Mouse (Mus musculus) liver, embryonic 13.5 days (tissue): Measurements from ENCODE around the gene Aqp2. TPM values are rescaled to one million over a fixed set of nuclear protein-coding genes. Genes with fewer than 3 reads are reported as not detected.
A peak's percentile ranks its signal among the peaks of the same experiment; 100 is the strongest.

Source experiments
- ATAC-seq: fragments of 200-750 bp; cut with Nextera tagmentation; 2 replicates; pipeline ENCODE4 v1.8.0; 2017; ENCODE audit warnings: low read depth, mild to moderate bottlenecking, moderate number of reproducible peaks, moderate library complexity
- DNase-seq: peaks from one replicate; pipeline ENCODE4 v3.0.0; 2022
- H3K27ac ChIP-seq: fragments of 300-500 bp; sonication (generic); 2 replicates; pipeline ENCODE4 v1.5.1; 2015; ENCODE audit warnings: moderate library complexity, mild to moderate bottlenecking, inconsistent platforms
- H3K27me3 ChIP-seq: fragments of 300-500 bp; sonication (generic); 2 replicates; pipeline ENCODE4 v1.6.1; 2015; ENCODE audit warnings: mild to moderate bottlenecking, inconsistent platforms
- H3K36me3 ChIP-seq: fragments of 300-500 bp; sonication (generic); 2 replicates; pipeline ENCODE4 v1.6.1; 2015; ENCODE audit warnings: mild to moderate bottlenecking, inconsistent platforms
- H3K4me1 ChIP-seq: fragments of 300-500 bp; sonication (generic); replicated peaks from 2 replicates; pipeline ENCODE4 v1.6.1; 2015; ENCODE audit warnings: inconsistent platforms
- H3K4me2 ChIP-seq: fragments of 300-500 bp; sonication (generic); 2 replicates; pipeline ENCODE4 v1.6.1; 2015; ENCODE audit warnings: inconsistent platforms, mild to moderate bottlenecking, moderate library complexity
- H3K4me3 ChIP-seq: fragments of 300-500 bp; sonication (generic); replicated peaks from 2 replicates; pipeline ENCODE4 v1.5.1; 2015; ENCODE audit warnings: mild to moderate bottlenecking, inconsistent platforms
- H3K9ac ChIP-seq: fragments of 300-500 bp; sonication (generic); 2 replicates; pipeline ENCODE4 v1.6.1; 2015; ENCODE audit warnings: mild to moderate bottlenecking, inconsistent platforms
- H3K9me3 ChIP-seq: fragments of 300-500 bp; sonication (generic); replicated peaks from 2 replicates; pipeline ENCODE4 v1.6.1; 2016; ENCODE audit warnings: inconsistent platforms
- WGBS: fragments of 180-500 bp; shearing (Covaris S2); methylation state at CpG from one replicate; pipeline ENCODE4 v1.1.7; 2015; ENCODE audit not compliant: insufficient replicate concordance; 5-methylcytosine and 5-hydroxymethylcytosine counted together
- polyA plus RNA-seq: library from polyadenylated mRNA; unstranded; fragments of >200 nt; fragmentation: Nextera tagmentation; extraction: Ambion mirVana; gene quantifications from 2 replicates; pipeline ENCODE4 v1.2.1, GENCODE M21; 2015

The Aqp2 gene
- polyA plus RNA-seq, 1 experiment from 2014 or later = not detected

DNA sequence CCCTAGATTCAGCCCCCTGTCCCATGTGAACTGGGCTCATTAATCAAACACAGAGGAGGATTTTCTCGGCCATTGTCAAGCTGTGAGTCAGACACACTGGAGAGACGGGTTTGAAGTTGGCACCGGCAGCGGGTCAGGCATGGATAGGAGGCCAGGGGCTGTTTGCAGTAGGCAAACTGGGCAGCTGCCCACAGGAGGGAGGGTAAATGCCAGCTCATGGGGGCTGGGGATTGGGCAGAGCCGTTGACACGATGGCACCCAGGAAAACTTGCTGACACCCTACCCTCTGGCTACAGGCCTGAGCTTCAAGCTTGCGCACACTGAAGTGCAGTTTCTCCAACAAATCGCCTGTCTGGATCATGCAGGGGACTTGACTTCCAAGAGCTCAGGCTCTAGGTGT lies 13.3 kb downstream of the Aqp2 start:
- Histone ChIP-seq H3K9me3 (no peaks in the 10 kb centered on the region), H3K36me3 (no peaks in the 10 kb centered on the region), H3K4me1 (peaks cover 3% of the 10 kb centered on the region; the same call in 1 of the 2 replicates), H3K27me3 (peaks cover 93% of the 10 kb centered on the region), H3K27ac (no peak overlapping the region), H3K9ac (no peak overlapping the region), H3K4me2 (no peak overlapping the region), H3K4me3 (no peak overlapping the region)
- WGBS = 68% methylated on average over 8 of the region's 8 CpGs
- no peak for DNase-seq
- ATAC-seq = no peak

DNA sequence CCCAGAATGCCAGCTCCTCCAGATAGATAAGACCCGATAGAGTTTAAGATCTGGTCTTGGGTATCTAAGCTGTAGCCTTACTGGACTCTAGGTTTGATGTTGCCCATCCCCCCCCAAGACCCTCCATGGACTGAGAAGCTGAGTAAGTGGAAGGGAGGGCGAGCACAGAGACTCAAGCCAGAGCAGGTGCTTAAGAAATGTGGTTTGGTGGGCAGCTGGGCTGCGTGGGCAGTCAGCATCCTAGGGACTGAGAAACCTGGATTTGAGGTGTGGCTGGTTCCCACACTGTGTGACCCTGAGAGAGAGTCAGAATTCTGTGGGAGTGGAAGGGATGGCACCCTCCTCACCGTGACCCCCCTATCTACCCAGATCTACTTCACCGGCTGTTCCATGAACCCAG lies 14.0 kb downstream of the Aqp2 start:
- Histone ChIP-seq H3K27ac (no peak overlapping the region), H3K4me1 (peaks cover 3% of the 10 kb centered on the region; the same call in 1 of the 2 replicates), H3K4me2 (no peak overlapping the region), H3K9ac (no peak overlapping the region), H3K4me3 (no peak overlapping the region), H3K9me3 (no peaks in the 10 kb centered on the region), H3K27me3 (peaks cover 93% of the 10 kb centered on the region), H3K36me3 (no peaks in the 10 kb centered on the region)
- DNase-seq (no peak), ATAC-seq (no peak)
- WGBS = 58% methylated on average over 5 of the region's 5 CpGs

DNA sequence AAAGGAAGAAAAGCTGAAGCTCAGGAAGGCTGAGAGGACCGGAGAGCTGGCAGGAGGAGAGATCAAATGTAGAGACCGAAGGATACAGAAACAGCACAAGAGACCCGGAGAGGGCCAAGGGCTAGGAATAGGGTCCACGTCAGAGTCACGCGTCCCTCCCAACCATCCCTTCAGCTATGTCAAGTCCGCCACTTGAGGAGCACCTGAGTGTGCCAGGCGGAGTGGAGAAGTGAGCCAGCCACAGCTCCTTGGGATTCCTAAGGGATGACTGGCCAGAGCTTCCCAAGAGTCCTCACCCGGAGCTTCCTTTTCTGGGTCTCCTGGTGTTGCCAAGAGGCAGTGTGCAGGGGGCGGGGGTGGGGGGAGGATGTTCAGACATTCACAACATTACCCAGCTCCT lies 16.1 kb downstream of the Aqp2 start:
- Histone ChIP-seq H3K4me1 (peaks cover 3% of the 10 kb centered on the region; the same call in 1 of the 2 replicates), H3K27ac (no peak overlapping the region), H3K27me3 (peaks cover 93% of the 10 kb centered on the region), H3K4me3 (no peak overlapping the region), H3K9ac (no peak overlapping the region), H3K4me2 (no peak overlapping the region), H3K9me3 (no peaks in the 10 kb centered on the region), H3K36me3 (no peaks in the 10 kb centered on the region)
- ATAC-seq (no peak), DNase-seq (no peak)
- 63% methylated on average over 10 of the region's 10 CpGs for WGBS

DNA sequence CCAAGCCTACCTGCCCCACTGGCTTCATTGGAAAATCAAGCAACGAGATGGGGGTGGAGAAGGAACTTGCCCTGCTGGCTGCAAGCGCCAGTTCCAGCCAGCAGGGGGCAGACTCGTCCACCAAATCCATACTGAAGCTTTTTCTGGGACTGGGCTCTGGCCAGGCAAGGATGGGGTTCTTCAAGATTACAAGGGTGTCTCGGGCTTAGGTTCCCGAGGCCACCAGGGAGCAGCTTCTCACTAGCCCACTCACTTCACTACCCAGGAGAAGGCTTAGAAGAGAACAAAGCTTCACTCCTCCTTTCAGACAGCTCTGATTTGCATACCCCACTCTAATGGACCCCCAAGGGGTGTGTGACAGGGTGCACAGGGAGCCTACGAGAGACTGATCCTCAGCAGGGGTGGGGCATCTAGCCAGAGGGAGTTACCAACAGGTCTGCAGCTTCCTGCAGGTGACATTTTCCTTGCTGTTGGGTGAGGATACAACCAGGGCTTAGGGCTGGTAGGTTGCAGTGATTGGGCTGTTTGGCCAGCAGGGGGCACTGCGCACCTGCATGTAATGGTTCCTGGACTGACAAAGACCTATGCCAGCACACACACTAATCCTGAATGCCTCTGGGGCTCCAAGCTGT lies 17.3 kb downstream of the Aqp2 start:
- DNase-seq = peak; percentile 58
- 0 out of 2 replicates have a peak, but pooled peaks cover 3% of the 10 kb centered on the region for H3K4me1 ChIP-seq
- 0% methylated on average over 7 of the region's 7 CpGs for WGBS

DNA sequence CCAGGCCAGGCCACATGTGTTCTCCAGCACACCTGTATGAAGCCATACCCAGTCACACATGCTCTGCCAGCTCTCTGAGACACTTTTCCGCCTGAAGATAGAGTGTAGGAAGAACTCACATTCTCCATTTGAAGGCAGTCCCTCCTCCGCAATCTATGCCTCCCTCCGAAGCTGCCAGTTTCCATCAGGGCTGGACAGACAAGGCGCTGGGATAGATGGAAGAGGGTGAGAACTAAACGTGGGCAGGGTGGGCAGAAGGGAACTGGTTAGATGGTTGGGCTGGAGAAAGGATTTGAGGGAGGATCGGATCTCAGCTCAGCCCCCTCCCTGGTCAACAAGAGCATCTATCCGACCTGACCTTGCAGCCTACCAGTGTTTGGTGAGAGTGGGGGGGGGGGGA lies 18.0 kb downstream of the Aqp2 start:
- no peak overlapping the region for H3K4me3 ChIP-seq
- no peaks in the 10 kb centered on the region for H3K36me3 ChIP-seq
- DNase-seq (no peak), ATAC-seq (no peak)
- H3K4me1 ChIP-seq = 0 out of 2 replicates have a peak, but pooled peaks cover 3% of the 10 kb centered on the region
- no peak overlapping the region for H3K27ac ChIP-seq
- H3K9me3 ChIP-seq = no peaks in the 10 kb centered on the region
- 49% methylated on average over 7 of the region's 7 CpGs for WGBS
- no peak overlapping the region for H3K4me2 ChIP-seq
- H3K27me3 ChIP-seq = peaks cover 92% of the 10 kb centered on the region
- H3K9ac ChIP-seq = no peak overlapping the region

More for the DNA sequence above, 17.3 kb downstream of the Aqp2 start:
- Histone ChIP-seq H3K9me3 (no peaks in the 10 kb centered on the region), H3K4me3 (no peak overlapping the region), H3K4me2 (no peak overlapping the region), H3K27ac (no peak overlapping the region), H3K27me3 (peaks cover 93% of the 10 kb centered on the region), H3K9ac (no peak overlapping the region), H3K36me3 (no peaks in the 10 kb centered on the region)
- ATAC-seq = peak; percentile 74

DNA sequence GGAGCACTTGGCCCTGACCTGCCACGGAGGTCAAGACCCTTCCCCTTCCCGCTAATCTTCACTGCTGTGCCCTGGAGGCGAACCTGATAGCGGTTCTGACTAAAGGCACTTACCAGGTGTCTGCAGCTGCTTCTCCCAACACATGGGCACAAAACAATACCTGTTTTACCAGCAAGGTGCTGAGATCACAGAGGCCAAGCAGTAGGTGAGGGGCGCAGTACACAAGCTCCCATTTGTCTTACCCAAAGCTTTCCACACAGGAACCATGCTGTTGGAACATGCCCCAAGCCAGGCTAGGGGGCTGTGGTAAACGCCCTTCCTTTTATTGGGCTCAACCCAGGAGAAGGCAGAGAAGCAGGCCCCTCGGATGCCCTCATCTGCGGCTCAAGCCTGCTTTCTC lies 18.7 kb downstream of the Aqp2 start:
- DNase-seq = no peak
- H3K27ac ChIP-seq = no peak overlapping the region
- no peak for ATAC-seq
- no peak overlapping the region for H3K4me3 ChIP-seq
- no peaks in the 10 kb centered on the region for H3K9me3 ChIP-seq
- 0 out of 2 replicates have a peak, but pooled peaks cover 3% of the 10 kb centered on the region for H3K4me1 ChIP-seq
- no peak overlapping the region for H3K4me2 ChIP-seq
- WGBS = 33% methylated on average over 8 of the region's 8 CpGs
- no peaks in the 10 kb centered on the region for H3K36me3 ChIP-seq
- no peak overlapping the region for H3K9ac ChIP-seq
- peaks cover 90% of the 10 kb centered on the region for H3K27me3 ChIP-seq

DNA sequence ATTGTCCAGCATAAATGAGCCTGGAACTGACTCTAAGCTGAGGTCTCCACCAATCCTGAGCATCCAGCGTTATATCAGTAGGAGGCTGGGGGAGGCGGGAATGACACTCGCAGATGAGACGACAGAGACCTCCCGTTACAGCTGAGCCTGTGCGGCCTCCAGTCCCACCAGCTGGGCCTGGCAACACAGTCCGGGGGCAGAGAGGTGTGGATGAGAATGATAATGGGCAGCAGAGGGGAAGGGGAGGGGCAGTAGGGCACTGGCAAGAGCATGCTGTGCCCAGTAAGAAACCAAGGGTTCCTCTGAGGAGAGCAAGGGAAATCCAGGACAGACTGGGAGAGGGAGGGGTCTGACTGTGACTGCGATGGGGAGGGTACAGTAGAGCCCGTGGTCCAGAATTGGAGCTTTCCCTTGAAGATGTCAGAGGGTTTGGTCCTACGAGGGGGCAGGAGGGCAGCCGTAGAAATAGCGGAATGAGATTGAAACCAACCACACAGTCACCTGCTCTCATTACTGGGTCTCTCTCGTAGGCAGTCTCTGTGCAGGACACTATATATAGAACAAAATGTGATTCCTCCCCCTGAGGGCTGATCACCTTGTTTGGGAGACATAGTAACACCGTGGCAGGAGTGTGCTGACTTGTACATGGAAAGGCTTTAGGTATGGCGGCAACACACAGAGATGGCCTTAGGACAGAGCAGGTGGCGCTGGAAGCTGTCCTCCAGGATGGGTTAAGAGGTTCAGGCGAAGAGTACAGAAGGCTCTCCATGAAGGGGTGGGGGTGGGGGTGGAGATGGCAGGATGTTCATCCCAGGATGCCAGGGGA lies 20.6 kb downstream of the Aqp2 start:
- Histone ChIP-seq H3K4me3 (no peak overlapping the region), H3K4me2 (no peak overlapping the region), H3K36me3 (no peaks in the 10 kb centered on the region), H3K27me3 (peaks cover 88% of the 10 kb centered on the region), H3K27ac (no peak overlapping the region), H3K9ac (no peak overlapping the region), H3K9me3 (no peaks in the 10 kb centered on the region), H3K4me1 (0 out of 2 replicates have a peak, but pooled peaks cover 3% of the 10 kb centered on the region)
- WGBS = 55% methylated on average over 17 of the region's 17 CpGs
- DNase-seq = no peak
- no peak for ATAC-seq

DNA sequence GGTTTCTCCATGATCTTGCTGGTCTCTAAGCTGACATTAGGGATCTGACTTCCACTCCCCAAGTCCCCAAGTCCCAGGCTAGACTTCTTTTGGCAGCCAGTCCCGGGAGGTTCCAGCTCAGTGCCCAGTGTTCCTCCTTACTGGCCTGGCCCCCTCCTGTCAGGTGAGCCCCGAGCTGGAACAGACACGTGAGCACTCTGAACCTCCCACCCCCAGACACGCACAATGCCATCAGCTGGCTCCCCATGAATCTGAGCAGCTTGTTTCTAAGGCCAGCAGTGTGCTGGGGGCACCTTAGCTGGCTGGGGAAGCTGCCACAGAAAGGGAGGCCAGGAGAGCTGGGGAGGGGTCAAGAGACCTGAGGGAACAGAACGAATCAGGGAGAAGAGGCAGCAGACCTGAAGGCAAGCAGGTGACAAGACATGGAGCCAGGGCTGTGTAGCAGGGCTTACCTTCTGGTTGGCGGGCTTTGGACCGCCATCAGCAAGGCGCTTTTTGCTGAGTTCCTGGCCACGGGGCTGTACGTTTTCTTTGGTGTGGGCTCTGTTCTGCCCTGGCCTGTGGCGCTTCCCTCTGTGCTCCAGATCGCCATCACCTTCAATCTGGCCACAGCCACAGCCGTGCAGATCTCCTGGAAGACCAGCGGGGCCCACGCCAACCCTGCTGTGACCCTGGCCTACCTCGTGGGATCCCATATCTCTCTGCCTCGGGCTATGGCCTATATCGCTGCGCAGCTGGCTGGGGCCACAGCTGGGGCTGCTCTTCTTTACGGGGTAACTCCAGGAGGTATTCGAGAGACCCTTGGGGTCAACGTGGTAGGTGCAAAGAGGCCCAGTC lies 22.3 kb downstream of the Aqp2 start, which contains the start of gene Aqp6:
TSS of gene Aqp6 (plus strand) at position 415 of the 837 bp plus-strand sequence.
- Histone ChIP-seq H3K4me3 (no peak within 1 kb of the TSS), H3K36me3 (no peaks in the 10 kb centered on the region), H3K4me1 (peaks cover 2% of the 10 kb centered on the region), H3K27me3 (peaks cover 90% of the 10 kb centered on the region), H3K9me3 (no peaks in the 10 kb centered on the region), H3K27ac (no peak within 1 kb of the TSS), H3K4me2 (no peak within 1 kb of the TSS), H3K9ac (no peak within 1 kb of the TSS)
- WGBS = 55% methylated on average over 22 of the region's 22 CpGs
- ATAC-seq (no peak), DNase-seq (no peak)

DNA sequence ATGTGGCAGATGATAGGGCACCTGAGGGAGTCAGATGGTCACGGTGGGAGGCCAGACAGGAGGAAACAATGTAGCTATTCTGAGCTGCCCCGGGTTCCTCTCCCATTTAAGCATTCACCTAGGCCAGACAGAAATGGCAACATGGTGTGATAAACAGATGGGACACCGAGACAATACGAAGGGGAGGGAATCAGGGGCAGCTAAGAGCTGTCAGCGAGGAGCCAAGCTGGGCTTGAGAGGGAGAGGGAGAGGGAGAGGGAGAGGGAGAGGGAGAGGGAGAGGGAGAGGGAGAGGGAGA lies 22.9 kb downstream of the Aqp2 start:
- Histone ChIP-seq H3K9me3 (no peaks in the 10 kb centered on the region), H3K9ac (no peak overlapping the region), H3K4me3 (no peak overlapping the region), H3K36me3 (no peaks in the 10 kb centered on the region), H3K4me2 (no peak overlapping the region), H3K27me3 (peaks cover 93% of the 10 kb centered on the region), H3K27ac (no peak overlapping the region), H3K4me1 (peaks cover 7% of the 10 kb centered on the region)
- 29% methylated on average over 4 of the region's 5 CpGs for WGBS
- ATAC-seq (no peak), DNase-seq (no peak)

DNA sequence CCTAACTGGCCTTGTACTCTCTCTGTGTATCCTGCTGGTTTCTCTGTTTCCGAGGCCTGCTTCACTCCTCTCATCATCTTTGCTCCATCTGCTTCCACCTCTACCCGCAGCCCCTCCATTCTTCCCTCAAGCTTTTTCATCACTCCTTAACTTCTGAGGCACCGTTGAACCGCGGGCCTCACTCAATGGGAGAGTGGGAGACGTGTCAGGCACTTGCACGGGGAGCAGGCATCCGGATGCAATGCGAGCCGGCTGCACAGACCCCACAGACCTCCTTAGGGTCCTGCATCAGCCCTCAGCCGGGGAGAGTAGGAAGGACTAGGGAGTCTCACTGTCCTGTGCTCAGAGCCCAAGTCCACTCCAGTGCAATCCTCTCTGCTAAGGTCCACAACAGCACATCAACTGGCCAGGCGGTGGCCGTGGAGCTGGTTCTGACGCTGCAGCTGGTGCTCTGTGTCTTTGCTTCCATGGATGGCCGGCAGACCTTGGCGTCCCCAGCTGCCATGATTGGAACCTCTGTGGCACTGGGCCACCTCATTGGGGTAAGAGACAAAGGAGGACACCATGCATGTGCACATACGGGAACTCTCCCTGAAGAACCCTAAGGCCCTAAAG lies 23.5 kb downstream of the Aqp2 start:
- no peaks in the 10 kb centered on the region for H3K36me3 ChIP-seq
- no peak overlapping the region for H3K27ac ChIP-seq
- ATAC-seq (no peak), DNase-seq (no peak)
- 69% methylated on average over 17 of the region's 17 CpGs for WGBS
- H3K9ac ChIP-seq = no peak overlapping the region
- H3K27me3 ChIP-seq = peaks cover 90% of the 10 kb centered on the region
- H3K4me1 ChIP-seq = peaks cover 13% of the 10 kb centered on the region
- H3K4me3 ChIP-seq = no peak overlapping the region
- no peak overlapping the region for H3K4me2 ChIP-seq
- H3K9me3 ChIP-seq = no peaks in the 10 kb centered on the region

DNA sequence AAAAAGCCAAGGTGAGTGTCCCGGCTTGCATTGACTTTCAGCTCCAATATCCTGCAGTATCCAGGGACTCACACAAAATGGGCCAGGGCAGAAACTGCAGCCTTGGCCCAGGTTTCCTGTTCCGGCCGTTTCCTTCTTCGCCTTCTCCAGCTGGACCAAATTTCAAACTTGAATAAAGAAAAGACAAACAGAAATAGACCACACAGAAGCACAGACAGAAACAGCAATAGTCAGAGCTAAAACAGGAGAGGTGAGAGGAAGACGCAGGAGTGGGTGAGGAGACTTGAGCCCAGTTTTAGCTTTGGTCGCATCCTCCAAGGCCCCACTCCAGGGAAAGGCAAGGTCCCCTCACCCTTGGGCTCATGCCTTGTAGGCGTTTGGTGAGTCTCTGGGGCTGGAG lies 24.4 kb downstream of the Aqp2 start:
- Histone ChIP-seq H3K4me1 (peaks cover 15% of the 10 kb centered on the region), H3K4me2 (no peak overlapping the region), H3K9ac (no peak overlapping the region), H3K9me3 (no peaks in the 10 kb centered on the region), H3K36me3 (no peaks in the 10 kb centered on the region), H3K27me3 (peaks cover 90% of the 10 kb centered on the region), H3K4me3 (no peak overlapping the region), H3K27ac (no peak overlapping the region)
- DNase-seq (no peak), ATAC-seq (no peak)
- WGBS = 69% methylated on average over 7 of the region's 7 CpGs
